Mouse (Mus musculus): ENCODE data around the gene B4galt2. TPM values are rescaled to one million over a fixed set of nuclear protein-coding genes. Genes with fewer than 3 reads are reported as not detected.

Gene B4galt2
- total RNA-seq, 2 experiments from 2014 or later: 2.8 to 3.2 TPM

DNA sequence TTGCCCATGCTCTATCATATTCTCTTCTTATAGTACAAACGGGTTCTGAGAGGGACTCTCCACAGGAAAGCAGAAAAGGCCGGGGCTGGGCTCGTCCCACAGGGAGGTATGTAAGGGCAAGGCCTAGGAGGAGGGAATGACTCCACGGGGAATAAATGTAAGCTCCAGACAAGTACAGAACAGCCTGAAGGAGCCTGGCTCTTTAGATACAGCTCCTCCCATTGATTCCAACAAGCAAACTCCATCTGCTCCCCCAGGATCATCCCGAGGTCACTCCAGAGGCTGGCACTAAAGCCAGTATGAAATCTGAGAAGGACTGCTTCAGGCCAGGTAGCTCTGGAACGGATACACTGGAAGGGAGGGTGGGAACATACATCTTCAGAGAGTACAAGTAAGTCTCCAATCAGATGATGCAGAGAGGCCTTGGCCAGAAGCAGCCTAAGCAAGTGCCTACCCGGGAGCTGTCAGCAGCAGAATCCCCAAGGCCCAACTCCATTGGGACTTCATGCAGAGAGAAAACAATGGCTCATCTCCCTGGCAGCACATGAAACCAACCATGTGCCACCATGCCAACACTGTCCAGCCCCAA lies 29.5 kb upstream of the B4galt2 start:
- DNase-seq: no peak
- intact Hi-C loops (cut with DNase I): no loop called here

DNA sequence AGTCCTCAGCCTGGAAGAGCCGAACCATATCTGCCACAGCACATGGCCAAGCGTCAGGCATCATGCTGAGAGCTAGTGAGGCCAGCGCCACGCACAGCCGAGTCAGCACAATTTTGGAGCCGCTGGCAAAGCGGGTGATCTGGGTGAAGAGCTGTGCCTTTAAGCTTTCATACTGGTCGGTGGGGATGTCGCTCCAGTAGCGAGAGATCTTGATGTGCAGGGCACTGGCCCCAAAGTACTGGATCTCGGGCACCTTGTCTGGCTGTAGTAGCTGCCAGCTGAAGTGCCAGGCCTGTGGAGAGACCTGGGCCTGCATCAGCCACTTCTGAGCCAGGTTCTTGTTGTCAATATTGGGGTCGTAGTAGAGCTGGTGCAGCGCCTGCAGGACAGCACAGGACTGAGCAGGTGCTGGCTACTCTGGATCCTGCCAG lies 28.9 kb upstream of the B4galt2 start:
- no peak for DNase-seq
- intact Hi-C loops (cut with DNase I): no loop called here

DNA sequence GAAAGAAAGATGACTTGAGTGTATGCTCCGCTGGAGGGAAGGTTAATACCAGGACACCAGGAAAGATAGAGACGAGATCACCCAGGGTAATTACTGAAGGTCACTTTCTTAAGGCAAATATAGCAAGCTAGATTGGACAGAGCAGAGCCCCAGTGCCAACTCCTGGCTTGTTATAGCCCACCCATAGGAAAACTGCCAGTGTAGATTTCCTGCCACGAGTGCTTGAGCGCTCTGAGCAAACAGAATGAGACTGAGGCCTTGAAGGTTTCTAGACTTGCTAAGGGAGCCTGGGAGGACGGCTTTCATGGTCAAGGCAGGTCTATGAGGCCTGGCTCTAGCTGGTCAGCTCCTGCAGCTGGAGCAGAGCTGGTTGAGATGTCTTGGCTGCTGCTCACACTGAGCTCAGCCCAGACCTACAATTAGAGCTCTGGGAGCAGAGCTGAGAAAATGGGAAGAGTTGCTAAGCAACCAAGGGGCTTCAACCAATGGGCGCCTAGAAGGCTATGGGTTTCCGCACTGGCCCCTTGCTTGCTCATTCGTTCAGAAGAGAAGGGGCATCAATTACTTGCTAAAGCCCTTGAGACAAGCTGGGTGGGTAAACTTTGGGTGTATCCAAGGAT lies 25.7 kb upstream of the B4galt2 start:
- intact Hi-C loops (cut with DNase I): no loop called here
- no peak for DNase-seq

DNA sequence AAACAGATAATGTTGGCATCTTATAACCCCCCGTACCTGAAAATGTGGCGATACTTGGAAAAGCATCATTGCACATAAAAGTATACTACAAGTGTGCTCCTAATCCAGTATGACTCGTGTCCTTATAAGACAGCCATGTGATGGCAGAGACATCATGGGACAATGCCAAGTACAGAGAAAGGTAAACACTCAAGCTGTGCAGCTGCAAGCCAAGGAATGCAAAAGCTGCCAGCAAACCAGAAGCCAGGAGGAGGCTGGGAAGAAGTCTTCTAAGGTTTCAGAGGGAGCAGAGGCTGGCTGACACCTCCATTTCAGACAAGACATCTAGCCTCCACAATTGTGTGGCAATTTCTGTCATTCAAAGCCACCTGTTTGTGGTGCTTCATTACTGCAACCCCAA lies 22.9 kb upstream of the B4galt2 start:
- DNase-seq: peak in 1 of 2 experiments; percentile 48
- intact Hi-C loops (cut with DNase I): no loop called here

DNA sequence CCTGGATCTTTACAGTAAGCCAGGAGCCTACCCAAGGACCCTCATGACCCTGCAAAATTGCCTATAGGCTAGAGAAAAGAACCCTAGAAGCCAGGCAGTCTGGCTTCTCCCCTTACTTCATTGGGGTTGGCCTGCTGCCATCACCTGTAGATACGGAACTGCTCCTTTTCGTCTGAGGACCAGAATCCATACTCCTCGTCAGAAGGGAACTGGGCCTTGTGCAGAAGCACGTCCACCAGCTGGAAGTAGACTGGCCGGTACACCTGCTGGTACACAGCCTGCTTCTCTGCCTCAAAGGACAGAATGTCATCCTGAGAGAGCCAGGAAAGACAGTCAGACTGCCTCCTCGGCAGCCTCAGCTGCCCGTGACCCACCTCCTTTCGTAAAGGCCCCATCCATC lies 21.5 kb upstream of the B4galt2 start:
- DNase-seq: no peak
- intact Hi-C loops (cut with DNase I): no loop called here

DNA sequence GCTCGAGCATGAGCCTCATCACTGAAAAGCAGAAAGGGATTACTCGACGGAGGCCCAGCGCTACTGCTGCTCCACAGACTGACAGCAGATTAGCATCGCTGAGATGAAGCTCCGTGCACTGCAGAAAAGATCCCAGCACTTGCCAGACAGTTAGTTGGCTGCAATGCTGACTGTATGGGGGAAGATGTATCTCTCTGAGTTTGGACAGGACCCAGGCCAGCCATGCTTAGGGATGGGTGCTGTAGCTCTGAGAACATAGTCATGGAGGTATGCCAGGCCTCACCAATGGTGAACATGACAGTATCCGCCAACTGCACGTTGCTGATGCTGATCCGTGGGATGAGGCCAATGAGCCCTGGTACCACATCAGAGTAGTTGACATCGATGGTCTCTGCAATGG lies 20.8 kb upstream of the B4galt2 start:
- intact Hi-C loops (cut with DNase I): no loop called here
- no peak for DNase-seq

DNA sequence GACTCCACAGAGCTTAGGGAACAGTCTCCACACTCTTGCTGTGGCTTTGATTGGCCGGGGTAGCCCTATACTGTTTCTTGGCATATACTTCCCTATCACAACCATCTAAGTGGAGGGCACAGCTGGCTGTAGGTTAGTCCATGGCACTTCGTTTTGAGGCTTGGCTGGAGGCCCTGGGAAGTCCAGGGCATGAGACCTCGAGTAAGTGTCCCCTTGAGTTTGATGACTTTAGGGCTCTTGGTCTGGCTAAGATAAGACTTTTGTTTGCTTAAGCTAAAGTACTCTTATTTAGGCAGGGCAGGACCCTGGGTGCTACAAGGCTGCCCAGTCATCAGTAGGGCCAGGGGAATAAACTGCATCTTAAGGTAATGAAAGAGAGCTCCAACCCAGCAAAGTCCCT lies 14.8 kb upstream of the B4galt2 start:
- no peak for DNase-seq
- intact Hi-C loops (cut with DNase I): no loop called here

DNA sequence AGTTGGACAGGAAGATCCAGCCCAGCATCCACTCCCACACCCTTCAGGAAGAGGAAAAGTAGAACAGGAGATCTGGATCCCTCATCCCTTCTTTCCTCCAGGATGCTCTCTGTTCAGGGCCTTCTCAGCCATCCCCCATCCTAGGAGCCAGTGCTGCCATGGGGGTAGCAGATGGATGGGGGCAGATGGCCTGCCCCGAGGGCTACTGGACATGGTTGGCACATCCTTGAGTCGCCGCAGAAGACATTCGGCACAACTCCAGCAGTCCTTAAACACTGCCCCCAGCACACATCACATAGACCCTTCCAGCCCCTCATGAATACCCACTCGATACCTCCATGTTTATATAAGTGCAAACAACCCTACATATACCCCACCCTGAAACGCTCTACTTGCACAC lies 12.7 kb upstream of the B4galt2 start:
- DNase-seq: no peak
- intact Hi-C loops (cut with DNase I): no loop called here

DNA sequence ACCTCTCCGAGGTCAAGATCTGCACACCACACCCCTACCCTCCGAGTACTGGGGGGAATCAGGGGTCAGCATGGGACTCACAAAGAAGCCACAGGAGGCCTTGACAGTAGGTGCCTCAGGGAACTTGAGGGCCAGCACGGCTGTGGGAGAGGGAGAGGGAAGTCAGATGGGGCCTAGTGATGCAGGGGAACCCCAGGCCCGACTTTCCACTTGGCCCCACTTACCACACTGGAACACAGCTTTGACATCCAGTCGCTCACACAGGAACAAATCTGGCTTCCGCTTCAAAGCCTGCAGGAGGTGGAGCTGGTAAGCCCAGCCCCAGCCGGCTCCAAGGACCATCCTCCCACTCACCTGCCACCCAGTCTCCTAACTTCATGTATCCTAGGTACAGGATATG lies 12.1 kb upstream of the B4galt2 start:
- DNase-seq: no peak
- intact Hi-C loops (cut with DNase I): no loop called here

DNA sequence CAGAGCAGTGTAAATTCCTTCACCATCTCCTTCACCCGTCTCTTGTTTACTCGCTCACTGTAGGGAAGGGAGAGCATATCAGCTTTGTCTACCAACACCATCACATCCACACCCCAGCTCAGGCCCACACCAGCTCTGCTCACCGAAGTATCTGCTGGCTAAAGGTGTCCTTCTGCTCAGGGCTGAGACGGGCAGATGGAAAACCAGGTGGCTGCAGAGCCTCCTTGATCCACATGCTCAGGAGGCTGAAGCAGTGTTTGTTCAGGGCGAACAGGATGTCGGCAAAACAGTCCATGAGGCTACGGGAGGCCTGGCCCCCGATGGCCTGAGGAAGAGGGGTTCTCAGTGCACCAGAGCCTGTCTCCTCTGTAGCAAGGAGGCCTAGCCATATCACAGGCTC lies 11.3 kb upstream of the B4galt2 start:
- intact Hi-C loops (cut with DNase I): no loop called here
- DNase-seq: no peak

DNA sequence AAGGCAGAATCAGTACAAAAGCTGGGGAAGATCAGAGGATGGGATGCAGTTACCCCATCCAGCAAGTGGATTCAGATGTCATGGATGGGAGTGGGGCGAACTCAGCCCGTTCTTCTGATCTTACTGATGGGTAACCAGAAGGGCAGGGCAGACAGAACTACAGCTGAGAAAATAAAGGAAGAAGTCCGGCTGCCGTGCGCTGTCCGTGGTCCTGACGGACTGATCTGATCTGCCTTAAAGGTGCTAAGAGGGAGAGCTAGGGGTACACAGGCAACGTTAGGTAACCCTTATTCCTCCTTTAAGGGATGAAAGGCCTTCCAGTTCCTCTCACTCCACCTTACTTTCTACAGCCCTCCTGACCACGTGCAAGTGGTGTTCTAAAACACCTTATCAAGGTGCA lies 10.1 kb upstream of the B4galt2 start:
- DNase-seq: no peak

DNA sequence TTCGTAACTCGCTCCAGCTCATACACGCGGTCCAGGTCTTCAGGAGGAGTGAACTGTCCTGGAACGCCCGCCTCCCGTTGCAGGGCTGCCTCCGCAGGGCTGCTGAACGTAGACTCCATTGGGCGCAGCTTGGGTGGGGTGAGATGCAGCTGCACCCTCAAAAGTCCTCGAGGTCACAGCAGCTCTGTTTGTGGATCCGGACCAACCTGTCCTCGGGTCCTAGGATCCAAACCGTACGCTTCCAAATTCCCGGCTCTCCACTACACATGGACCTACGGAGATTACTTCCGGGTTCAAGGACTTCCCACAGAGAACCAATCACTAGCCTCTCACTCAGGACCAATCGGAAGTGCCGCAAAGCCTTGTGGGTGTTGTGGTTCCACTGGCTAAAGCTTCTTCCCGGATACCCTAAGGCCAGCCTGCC lies 8.5 kb upstream of the B4galt2 start, which contains the start of gene Dph2:
Dph2 (minus strand) TSS at position 295 of the 424 bp plus-strand sequence.
- DNase-seq: peak; percentile 61 to 67
- intact Hi-C loops (cut with DNase I): no loop called here

More for the DNA sequence above, 10.1 kb upstream of the B4galt2 start:
- intact Hi-C loops (cut with DNase I): no loop called here

DNA sequence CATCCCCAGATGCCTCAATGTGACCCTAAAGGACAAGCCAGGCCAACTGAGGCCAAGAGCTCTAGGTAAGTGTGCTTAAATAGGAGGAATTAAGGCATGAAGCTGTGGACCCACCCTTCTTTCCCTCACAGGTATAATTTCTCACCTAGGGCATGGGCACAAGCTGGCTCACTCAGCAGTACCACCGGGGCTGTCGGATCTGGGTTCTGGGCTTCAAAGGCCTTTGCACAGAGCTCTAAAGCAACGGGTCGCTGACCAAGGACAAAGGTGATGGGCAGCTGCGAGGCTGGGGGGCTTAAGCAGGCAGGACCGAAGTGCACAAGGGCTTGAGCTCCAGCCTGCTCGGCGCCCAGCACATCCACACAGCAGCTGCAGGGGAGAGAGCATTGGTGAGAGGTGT lies 7.5 kb upstream of the B4galt2 start:
- DNase-seq: no peak
- intact Hi-C loops (cut with DNase I): no loop called here

DNA sequence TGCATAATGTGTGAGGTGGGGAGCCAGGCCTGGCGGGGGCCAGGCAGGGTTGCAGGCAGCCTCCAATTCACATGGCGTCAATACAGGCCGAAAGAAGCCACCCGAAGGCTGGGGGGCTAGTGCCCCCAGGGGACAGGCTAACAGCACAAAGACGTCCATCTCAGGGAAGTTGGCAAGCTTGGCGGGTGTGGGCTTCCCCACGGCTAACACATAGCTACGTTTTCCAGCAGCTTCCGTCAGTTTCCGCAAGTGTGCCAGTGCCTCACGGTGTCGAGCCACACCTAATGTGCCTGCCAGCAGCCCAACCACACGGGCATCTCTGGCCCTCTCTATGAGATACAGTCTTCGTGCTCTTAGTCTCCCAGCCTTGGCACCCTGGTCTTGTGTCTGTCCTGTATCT lies 6.7 kb upstream of the B4galt2 start:
- intact Hi-C loops (cut with DNase I): no loop called here
- no peak for DNase-seq

DNA sequence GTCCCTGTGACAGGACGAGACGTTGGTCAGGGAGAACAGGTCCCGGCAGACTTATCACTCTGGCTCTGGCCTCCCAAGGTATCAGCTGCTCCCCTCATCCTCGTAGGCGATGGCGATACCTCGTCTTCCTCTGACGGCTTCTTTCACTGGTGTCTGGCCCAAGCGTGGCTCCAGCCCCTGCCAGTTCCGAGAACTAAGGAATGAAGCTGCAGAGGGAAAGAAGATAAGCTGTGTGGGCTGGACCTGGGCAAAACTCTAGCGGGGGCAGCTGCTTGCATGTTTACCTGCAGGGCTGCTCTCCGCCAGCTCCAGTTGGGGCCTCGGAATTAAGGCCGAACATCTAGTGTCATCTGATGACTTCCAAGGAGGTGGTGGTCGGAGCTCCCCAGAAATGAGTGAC lies 6.2 kb upstream of the B4galt2 start:
- DNase-seq: no peak
- intact Hi-C loops (cut with DNase I): no loop called here

DNA sequence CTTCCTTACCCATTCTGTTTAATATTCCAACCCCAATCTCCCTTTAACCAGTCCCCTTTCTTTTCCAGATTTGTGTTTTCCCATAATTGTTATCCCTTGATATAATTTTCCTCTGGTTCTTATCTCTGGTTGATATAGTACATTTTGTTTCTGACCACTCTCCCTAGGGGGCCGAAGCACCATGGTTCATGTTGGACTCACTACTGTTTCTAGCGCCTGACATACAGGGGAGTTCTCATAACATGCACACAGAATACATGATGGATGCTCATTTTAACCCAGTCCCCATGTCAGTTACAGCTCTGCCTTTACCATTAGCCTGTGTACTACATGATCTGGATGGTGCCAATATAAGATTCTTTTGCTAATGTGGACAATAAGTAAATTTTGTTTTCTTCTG lies 4.6 kb upstream of the B4galt2 start:
- intact Hi-C loops (cut with DNase I): no loop called here
- DNase-seq: no peak

DNA sequence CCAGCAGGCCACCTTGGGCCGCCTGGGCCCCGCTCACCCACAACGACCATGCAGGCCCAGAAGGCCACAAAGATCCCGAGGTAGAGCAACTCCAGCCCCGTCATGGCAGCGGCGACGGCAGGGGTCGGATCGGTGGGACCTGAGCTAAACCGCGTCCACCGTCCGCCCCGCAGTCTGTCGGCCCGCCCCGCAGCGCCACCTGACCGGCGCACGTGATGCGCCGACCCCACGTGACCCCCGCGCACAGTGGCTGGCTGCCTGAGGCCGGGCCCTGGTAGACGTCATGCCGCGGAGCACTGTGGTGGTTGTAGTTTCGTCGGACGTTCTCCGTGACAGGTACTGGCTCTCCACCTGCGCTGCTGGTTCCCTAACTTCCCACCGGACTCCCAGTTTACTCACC lies 3.8 kb upstream of the B4galt2 start, which contains the start of gene Atp6v0b:
Atp6v0b (minus strand) TSS at position 201 of the 400 bp plus-strand sequence.
- intact Hi-C loops (cut with DNase I): no loop called here
- DNase-seq: peak; percentile 88 to 90

DNA sequence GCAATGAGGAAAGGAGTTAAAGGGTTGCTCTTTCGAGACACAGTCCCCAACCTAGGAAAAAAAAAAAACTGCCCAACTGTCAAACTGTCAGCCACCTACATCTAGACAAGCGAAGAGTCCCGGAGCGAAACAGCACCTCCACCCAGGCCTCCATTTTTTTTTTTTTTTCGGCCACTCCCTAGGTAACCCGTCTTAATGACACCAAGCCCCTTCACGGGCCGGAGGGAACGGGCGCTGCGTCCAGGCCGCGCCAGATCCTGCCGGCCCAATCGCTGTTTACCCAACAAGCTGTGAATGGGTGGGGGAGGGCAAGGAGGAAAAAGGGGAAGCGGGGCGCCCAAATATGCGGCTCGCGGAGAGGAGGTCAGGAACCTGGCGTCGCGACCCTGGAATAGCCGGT lies 3.4 kb upstream of the B4galt2 start:
- no peak for DNase-seq
- intact Hi-C loops (cut with DNase I): no loop called here

DNA sequence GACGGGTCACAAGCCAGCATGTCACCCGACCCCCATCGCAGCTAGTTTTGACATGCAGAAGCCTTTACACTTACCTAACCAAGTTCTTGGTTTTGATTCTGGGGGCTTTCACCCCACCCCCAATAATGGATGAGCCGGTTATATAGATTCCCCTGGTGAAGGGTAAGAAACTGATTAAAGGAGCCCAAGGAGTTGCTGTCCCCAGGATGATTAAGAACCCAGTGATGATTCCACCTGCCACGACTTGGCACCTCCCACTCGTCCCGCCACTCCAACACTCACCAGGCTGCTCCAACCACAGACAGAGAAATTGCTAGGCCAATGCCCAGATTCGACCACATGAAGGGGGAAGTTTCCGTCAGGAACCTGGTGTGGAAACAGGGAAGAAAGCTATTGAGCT lies 2.7 kb upstream of the B4galt2 start:
- DNase-seq: no peak
- intact Hi-C loops (cut with DNase I): no loop called here

DNA sequence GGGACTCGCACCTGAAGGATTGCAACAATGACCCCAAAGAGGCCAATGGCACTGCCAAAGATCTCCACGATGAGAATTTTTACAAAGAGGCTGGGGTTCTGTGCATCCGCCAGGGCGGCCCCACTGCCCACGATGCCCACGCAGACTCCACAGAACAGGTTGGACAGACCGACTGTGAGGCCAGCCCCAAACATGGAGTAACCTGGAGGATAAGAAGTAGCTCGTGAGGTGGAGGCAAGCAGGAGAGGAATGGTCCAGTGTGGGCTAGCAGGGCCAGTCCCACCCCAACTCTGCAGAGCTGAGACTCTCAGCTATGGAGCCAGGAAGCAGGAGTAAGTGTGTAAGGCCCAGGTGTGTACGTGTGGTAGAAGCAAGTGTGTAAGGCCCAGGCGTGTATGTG lies 1.8 kb upstream of the B4galt2 start:
- no peak for DNase-seq
- intact Hi-C loops (cut with DNase I): no loop called here

DNA sequence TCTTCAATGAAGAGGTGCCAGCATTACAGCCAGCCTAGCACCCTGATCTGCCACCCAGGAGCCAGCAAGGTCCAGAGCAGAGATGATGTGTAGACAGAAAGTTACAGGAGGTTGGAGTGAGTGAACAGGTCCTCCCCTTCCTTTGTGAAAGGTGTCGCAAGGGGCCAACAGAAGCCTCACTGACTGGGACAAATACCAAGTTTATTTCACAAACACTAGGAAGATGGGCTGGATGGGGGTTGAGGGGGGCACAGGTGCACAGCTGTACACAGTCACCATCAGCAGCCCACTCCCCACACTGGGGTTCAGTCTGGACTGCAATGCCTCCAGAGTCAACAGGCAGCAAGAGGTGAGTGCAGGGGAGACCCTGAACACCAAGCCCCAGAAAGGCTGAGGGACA lies 859 bp upstream of the B4galt2 start:
- no peak for DNase-seq
- intact Hi-C loops (cut with DNase I): no loop called here

DNA sequence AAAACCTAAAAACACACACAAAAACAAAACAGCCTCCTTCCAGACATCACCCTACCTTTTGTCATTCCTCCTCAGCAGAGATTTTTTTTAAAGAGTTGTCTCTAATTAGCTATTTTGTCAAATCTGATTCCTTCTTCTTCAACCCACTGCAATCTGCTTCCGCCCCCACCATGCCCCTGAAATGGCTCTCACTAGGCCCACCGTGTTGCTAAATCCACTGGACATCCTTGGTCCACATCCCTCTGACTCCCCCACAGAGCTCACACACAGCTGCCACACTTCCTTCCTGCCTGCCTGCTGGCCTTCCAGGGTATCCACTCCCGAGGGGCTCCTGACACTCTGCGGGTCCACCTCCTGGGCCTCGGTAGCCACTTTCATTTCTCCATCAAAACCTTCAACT lies 4.6 kb downstream of the B4galt2 start:
- no peak for DNase-seq
- intact Hi-C loops (cut with DNase I): no loop called here

DNA sequence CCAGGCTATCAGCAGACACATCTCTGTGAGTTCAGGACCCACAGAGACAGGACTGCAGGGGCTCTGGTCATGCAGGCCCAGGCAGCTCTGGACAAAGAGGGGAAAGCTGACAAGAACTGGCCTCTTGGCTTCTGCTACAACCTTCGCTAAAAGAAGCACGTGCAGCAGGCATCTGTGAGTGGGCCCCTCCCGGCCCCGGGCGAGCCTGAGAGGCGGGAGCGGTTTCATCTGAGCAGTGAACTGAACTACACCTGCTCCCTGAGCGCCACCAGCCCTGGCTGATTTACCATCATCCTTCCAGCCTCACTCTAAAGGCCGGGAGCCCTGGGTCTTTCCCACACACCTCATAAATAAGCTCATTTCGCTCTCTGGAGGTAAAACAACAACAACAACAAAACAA lies 5.0 kb downstream of the B4galt2 start:
- no peak for DNase-seq
- intact Hi-C loops (cut with DNase I): no loop called here

All from gastrocnemius, postnatal 36 days (tissue).